Mouse (Mus musculus): ENCODE measurements around the gene Six4. TPM values are rescaled to one million over a fixed set of nuclear protein-coding genes. Genes with fewer than 3 reads are reported as not detected.
"Not testable (repeated sequence)": the region's sequence is repeated elsewhere in the genome, so short reads cannot be mapped to it uniquely, and the experiment has no call there.

The Six4 gene
- polyA plus RNA-seq, 1 experiment from 2014 or later = 2.7 TPM

DNA sequence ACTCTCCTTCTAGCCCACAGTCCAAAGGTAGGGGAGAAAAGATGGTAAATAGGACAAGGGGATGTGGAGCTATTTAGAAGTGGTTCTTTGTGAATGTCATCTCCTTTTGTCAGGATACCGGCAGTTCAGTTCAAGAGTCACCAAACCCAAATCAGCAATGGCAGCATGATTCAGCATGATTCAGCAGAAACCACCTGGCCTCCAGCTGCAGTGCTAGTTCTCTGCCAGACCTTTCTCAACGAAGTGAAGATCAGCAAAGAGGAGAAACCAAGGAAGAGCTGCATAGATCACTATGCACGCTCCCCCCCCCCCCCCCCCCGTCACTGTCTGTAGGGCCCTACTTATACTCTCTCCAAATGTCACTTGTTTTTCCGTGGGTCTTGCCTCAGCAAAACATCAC, 24.3 kb downstream of the Six4 start:
- CTCF ChIA-PET = interaction anchor here (1.4 kb wide), 1 partner anchor 9 kb away, joined by 3 read pairs; no protein-coding TSS in a partner anchor
- no peak for TF ChIP-seq CTCF (IDR thresholded peaks at IDR 0.05)
- ATAC-seq (no peak), DNase-seq (ENCODE audit: low read depth, low spot score) (no peak)
- POLR2A ChIA-PET = no interaction called here
- in situ Hi-C loops (cut with MboI; ENCODE audit: low pct_unique_long_range_greater_than_20kb) = no loop called here
- no peaks in the 10 kb centered on the region for H3K27me3 ChIP-seq

- ATAC-seq = no peak
- POLR2A ChIA-PET = no interaction called here
- in situ Hi-C loops (cut with MboI; ENCODE audit: low pct_unique_long_range_greater_than_20kb) = no loop called here
These were observed 24.8 kb downstream of the Six4 start for GRCm38 (mm10) chr12:73088500-73088899.

GRCm38 (mm10) chr12:73087086-73087485, 26.2 kb downstream of the Six4 start:
- DNase-seq (ENCODE audit: low read depth, low spot score) (no peak), ATAC-seq (no peak)
- no peak for TF ChIP-seq CTCF (IDR thresholded peaks at IDR 0.05)
- ChIA-PET POLR2A (no interaction called here), CTCF (no interaction called here)
- no peaks in the 10 kb centered on the region for H3K27me3 ChIP-seq
- in situ Hi-C loops (cut with MboI; ENCODE audit: low pct_unique_long_range_greater_than_20kb) = no loop called here

More at GRCm38 (mm10) chr12:73088500-73088899, 24.8 kb downstream of the Six4 start:
- no peak for DNase-seq (ENCODE audit: low read depth, low spot score)
- H3K27me3 ChIP-seq = no peaks in the 10 kb centered on the region
- CTCF ChIA-PET = interaction anchor here (1.4 kb wide), 1 partner anchor 9 kb away, joined by 3 read pairs; no protein-coding TSS in a partner anchor
- no peak for TF ChIP-seq CTCF (IDR thresholded peaks at IDR 0.05)

DNA sequence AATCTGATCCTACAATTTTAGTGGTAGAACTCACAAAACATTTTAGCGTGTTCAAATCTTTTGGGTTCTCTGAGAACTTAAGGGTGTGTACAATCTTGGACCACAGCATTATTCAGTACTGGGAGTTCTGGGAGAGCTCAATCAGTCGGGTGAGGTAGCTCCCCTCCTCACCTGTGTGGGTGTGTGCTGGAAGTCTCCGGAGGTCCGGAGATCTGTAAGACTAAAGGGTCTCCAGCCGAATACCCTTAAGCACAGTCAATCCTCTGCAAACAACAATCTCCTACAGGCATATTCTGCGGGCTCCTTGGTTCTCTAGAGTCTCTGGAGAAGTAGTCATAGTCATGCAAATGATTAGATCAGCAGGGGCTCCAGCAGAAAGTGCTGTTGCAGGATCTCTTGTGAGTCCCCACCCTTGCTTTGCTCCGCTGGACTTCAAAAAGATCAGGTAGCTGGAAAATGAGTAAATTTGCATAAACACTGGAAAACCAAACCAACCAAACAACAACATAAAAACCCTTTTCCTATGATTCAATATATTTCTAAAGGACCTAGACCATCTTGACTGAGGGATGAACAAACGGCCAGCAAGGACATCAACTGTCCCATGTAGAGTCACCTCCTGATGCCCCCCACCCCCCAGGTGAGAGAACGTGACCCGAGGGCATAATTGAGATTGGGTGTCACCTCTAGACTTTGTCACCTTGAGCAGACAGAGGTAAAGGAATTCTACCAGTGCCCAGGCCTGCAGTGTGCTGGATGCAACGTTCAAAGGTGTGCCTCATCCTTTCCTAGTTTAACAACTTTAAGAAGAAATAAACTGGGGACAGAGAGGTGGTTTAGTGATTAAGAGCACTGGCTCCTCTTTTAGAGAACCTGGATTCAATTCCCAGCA, 27.3 kb downstream of the Six4 start:
- TF ChIP-seq CTCF (IDR thresholded peaks at IDR 0.05) = no peak
- in situ Hi-C loops (cut with MboI; ENCODE audit: low pct_unique_long_range_greater_than_20kb) = no loop called here
- ATAC-seq (no peak), DNase-seq (ENCODE audit: low read depth, low spot score) (no peak)
- H3K27me3 ChIP-seq = no peaks in the 10 kb centered on the region
- CTCF ChIA-PET = no interaction called here
- POLR2A ChIA-PET = no interaction called here

DNA sequence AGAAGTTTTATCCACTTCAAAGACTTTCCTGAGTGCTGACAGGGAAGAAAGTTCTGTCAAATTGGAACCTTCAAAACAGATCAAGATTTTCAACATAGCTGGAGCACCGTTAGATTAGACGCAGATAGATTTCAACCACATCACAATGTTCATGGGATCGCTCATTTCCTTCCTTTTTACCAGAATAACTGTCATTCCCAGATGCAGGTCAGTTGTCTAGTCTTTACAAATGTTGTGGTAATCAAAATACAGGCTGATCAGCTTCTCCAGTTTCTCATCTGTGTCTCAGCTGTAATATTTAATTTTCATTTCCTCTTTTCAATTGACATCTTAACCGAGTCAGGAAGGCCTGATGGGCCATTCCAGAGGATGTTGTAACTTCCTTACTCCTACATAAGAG, 29.5 kb downstream of the Six4 start:
- no peak for TF ChIP-seq CTCF (IDR thresholded peaks at IDR 0.05)
- no peaks in the 10 kb centered on the region for H3K27me3 ChIP-seq
- CTCF ChIA-PET = no interaction called here
- POLR2A ChIA-PET = no interaction called here
- ATAC-seq (no peak), DNase-seq (ENCODE audit: low read depth, low spot score) (no peak)
- in situ Hi-C loops (cut with MboI; ENCODE audit: low pct_unique_long_range_greater_than_20kb) = no loop called here

GRCm38 (mm10) chr12:73081828-73082227, 31.4 kb downstream of the Six4 start:
- DNase-seq (ENCODE audit: low read depth, low spot score); H3K27me3 ChIP-seq; POLR2A ChIA-PET; ATAC-seq; in situ Hi-C loops (cut with MboI; ENCODE audit: low pct_unique_long_range_greater_than_20kb); CTCF ChIA-PET: not testable (repeated sequence)

DNA sequence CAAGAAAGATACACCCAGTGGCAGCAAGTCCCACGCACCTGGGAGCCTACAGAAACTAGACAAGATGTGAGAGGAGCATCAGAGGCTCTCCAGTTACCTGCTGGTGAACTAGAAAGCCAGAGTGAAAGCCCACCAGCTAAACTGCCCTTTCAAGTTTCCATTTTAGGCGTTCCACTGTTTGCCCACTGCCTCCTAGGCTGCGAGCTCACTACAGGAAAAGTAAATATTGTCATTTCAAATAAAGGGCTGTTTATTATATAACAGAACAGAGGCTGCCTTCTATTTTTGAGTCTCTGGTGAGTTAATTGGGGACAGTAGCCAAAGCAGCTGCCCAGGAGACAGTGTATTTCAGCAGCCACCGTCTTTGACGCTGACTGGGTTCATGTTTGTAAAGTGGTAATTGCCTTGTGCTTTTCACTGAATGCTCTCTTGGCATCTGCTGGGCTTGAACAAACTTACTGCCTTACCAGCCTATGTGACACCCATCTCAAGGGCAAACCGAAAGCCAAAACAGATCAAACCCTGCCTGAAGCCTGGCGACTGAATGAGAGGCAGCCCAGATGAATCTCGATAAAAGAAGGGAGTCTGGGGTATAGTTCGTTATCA, 52.3 kb downstream of the Six4 start:
- ATAC-seq (no peak), DNase-seq (ENCODE audit: low read depth, low spot score) (no peak)
- in situ Hi-C loops (cut with MboI; ENCODE audit: low pct_unique_long_range_greater_than_20kb) = no loop called here
- POLR2A ChIA-PET = no interaction called here
- CTCF ChIA-PET = no interaction called here
- peaks cover 5% of the 10 kb centered on the region for H3K27me3 ChIP-seq
- no peak for TF ChIP-seq CTCF (IDR thresholded peaks at IDR 0.05)

DNA sequence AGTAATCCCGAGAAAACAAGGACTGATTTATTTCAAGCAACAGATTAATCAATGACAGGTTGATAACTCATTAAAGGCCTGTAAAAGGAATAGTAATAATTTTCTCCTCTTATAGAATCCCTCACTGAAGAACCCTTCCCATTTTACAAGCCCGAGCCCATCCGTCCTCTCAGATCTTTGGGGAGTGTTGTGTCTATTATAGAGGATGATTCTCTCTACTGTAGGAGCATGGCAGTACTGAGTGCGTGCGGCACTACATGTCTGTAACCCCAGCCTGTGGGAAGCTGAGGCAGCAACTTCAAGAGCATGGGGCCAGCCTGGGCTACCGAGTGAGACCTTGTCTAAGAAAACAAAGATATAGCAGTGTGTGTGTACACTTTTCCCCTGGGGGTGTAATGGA, 55.8 kb downstream of the Six4 start:
- in situ Hi-C loops (cut with MboI; ENCODE audit: low pct_unique_long_range_greater_than_20kb) = loop anchor here (10.0 kb wide), 1 partner anchor 147 kb away; no protein-coding TSS in a partner anchor
- ChIA-PET POLR2A (no interaction called here), CTCF (no interaction called here)
- ATAC-seq (no peak), DNase-seq (ENCODE audit: low read depth, low spot score) (no peak)
- TF ChIP-seq CTCF (IDR thresholded peaks at IDR 0.05) = no peak
- H3K27me3 ChIP-seq = peaks cover 5% of the 10 kb centered on the region

- ATAC-seq = no peak
- H3K27me3 ChIP-seq = peaks cover 5% of the 10 kb centered on the region
- ChIA-PET POLR2A (no interaction called here), CTCF (interaction anchor here (1.3 kb wide), 1 partner anchor 36 kb away, joined by 3 read pairs; no protein-coding TSS in a partner anchor)
- DNase-seq (ENCODE audit: low read depth, low spot score) = no peak
- in situ Hi-C loops (cut with MboI; ENCODE audit: low pct_unique_long_range_greater_than_20kb) = loop anchor here (10.0 kb wide), 1 partner anchor 149 kb away; no protein-coding TSS in a partner anchor
- no peak for TF ChIP-seq CTCF (IDR thresholded peaks at IDR 0.05)
These were observed 57.8 kb downstream of the Six4 start for GRCm38 (mm10) chr12:73055451-73055850.

DNA sequence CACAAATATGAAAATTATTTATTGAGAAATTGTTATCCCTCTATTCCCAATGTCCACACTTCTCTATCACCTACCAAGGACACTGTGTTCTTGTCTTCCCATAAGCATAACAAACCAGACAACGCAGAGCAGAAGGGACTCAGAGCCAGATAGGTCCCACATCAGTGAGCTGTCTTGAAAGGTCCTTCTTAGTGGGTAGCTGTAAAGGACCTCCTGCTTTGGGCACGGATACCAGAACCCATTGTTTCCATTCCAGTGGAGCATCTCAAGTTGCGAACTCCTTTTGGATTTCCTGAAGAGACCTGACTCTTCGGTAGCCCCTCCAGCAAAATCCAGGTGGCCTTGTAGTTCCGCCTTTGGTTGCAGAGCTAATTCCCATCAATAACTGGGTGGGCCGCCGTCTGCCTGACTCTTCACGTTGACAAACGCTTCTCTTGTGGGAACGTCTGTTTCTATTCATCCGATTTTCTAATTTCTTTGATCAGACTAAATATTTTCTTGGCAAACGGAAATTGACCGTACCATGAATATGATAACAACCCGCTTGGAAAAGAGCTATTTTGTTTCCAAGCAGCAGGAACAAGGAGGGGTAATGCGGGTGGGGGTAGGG, 58.6 kb downstream of the Six4 start:
- in situ Hi-C loops (cut with MboI; ENCODE audit: low pct_unique_long_range_greater_than_20kb) = loop anchor here (10.0 kb wide), 1 partner anchor 150 kb away; no protein-coding TSS in a partner anchor
- no peak for TF ChIP-seq CTCF (IDR thresholded peaks at IDR 0.05)
- DNase-seq (ENCODE audit: low read depth, low spot score) = no peak
- ChIA-PET CTCF (no interaction called here), POLR2A (interaction anchor here (0.7 to 0.9 kb wide), 2 partner anchors 58 to 124 kb away, joined by 3 to 5 read pairs; partner anchors contain the start of gene Six4)
- peaks cover 5% of the 10 kb centered on the region for H3K27me3 ChIP-seq
- no peak for ATAC-seq
